Mouse (Mus musculus): Measurements from ENCODE around the gene S1pr2.
"Not testable (repeated sequence)": the region's sequence is repeated elsewhere in the genome, so short reads cannot be mapped to it uniquely, and the experiment has no call there.

S1pr2 gene

GRCm38 (mm10) chr9:21000811-21001210, 24.2 kb upstream of the S1pr2 start:
- no peak for DNase-seq (ENCODE audit: low read depth, low spot score)

- not testable (repeated sequence) for DNase-seq (ENCODE audit: low read depth, low spot score)
Observed at GRCm38 (mm10) chr9:20998337-20998736, 21.8 kb upstream of the S1pr2 start.

DNA sequence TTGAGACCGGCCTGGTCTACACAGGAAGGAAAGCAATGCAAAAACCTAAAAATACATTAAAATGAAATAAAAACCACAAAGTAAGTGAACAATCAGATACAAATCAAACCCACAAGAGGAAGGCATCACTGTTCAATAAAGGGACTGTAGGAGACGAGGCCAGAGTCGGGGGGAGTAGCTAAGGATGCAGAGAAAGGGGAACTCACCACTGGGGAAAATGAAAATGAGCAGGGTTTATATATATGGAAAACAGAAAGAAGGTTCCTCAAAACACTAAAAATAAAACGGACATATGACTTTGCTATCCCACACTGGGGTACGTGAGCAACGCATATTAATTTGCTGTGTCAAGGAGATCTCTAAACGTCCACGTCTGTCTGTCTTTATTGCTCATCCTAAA, 20.5 kb upstream of the S1pr2 start:
- DNase-seq (ENCODE audit: low read depth, low spot score): no peak

GRCm38 (mm10) chr9:20995069-20995468, 18.5 kb upstream of the S1pr2 start:
- DNase-seq (ENCODE audit: low read depth, low spot score): no peak

DNA sequence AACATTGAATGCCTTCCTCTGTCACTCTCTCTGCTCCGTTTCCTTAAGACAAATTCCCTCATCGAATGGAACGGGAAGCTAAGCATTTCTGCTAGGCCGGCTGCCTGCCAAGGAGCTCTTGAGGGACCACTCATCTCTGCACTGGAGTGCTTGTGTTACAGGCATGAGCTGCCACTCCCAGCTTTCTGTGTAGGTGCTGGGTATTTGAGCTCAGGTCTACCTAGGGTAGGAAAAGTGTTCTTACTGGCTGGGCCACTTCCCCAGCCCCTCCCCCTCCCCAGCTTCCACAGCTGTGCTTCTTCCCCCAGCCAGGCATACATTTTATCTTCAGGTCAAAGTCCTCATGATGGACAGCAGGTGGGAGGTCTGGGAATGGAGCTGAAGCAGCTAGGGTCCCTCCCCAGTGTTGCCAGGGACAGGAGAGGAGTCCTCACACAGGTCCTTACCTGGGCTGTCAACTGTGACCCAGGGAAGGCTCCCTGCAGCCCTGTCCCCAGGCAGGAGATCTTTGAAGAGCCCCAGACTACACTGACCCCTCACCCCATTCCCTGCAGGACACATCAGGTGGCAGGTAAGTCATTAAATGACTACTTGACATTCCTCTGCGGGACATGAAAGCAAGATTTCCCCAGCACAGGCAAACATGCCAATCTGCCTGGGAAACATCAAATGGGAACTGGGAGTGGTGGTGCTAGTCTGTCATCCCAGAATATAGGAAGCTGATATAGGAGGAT, 16.8 kb upstream of the S1pr2 start:
- DNase-seq (ENCODE audit: low read depth, low spot score): no peak

- no peak for DNase-seq (ENCODE audit: low read depth, low spot score)
Observed at GRCm38 (mm10) chr9:20991587-20991986, 15.0 kb upstream of the S1pr2 start.

- no peak for DNase-seq (ENCODE audit: low read depth, low spot score)
Observed at GRCm38 (mm10) chr9:20990861-20991260, 14.3 kb upstream of the S1pr2 start.

- DNase-seq (ENCODE audit: low read depth, low spot score): no peak
Observed at GRCm38 (mm10) chr9:20987953-20988352, 11.4 kb upstream of the S1pr2 start.

GRCm38 (mm10) chr9:20986952-20987686, 10.5 kb upstream of the S1pr2 start:
- DNase-seq (ENCODE audit: low read depth, low spot score): no peak

DNA sequence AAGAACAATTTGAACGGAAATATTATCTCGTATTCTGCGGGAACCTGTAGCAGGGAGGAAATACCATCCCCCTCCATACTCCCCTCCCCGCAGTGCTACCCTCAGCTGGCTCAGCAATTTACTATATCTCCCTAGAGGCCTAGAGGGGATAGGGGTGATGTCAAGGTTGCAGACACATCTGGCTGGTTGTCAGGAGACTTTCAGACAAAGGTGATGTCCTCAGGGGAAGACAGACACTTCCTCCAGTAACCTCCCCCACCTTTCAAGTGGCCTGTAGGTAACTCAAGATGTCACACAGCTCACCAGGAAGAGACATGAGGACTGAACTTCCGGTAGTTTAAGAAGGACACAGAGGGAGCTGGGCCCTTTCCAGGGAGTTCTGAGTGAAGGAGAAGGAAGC, 6.6 kb upstream of the S1pr2 start:
- no peak for DNase-seq (ENCODE audit: low read depth, low spot score)

- DNase-seq (ENCODE audit: low read depth, low spot score): no peak
Observed at GRCm38 (mm10) chr9:20982171-20982570, 5.6 kb upstream of the S1pr2 start.

GRCm38 (mm10) chr9:20979769-20980168, 3.2 kb upstream of the S1pr2 start:
- DNase-seq (ENCODE audit: low read depth, low spot score): no peak

DNA sequence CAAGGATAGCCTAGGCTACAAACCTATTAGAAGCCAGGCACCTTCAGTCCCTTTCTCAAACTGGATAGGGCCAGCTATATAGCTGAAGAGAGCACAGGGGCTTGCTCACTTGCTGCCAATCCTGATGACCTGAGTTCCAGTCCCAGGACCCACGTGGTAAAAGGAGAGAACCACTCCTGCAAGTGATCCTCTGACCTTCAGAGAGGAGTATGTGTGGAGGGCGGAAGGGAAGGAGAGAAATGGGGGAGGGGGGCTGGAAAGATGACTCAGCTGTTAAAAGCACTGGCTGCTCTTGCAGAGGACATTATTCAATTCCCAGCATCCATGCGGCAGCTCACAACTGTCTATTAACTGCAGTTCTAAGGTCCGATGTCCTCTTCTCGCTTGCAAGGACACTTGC, 2.6 kb upstream of the S1pr2 start:
- no peak for DNase-seq (ENCODE audit: low read depth, low spot score)

DNA sequence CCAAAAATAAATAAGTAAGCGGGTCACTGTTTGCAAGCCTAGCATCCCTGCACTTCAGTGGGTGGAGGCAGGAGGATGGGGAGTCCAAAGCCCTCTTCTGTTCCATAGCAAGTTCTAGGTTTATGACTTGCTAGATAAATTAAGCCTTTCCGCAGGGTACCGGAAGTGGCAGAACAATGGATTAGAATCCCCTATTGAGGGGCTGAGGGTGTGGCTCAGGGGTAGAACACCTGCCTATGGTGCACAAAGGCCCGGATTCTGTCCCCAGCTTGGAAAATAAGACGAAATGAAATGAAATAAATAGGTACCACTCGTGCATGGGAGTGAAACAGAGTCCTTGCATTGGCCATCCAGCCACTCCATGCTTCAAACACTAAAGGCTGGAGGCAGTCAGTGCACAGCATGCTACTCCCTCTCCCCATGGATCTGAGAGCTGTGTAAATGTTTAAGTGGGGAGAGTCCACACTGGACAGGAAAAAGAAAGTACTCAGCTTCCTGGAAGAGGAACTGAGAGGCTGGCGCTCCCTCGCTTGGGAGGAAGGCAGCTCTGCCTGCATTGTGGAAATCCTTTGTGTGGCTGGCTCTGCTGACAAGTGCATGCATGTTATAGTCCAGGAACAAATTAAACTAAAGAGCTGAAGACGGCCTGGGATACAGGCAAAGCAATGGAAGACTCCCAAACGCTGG, 2.0 kb upstream of the S1pr2 start:
- no peak for DNase-seq (ENCODE audit: low read depth, low spot score)

DNA sequence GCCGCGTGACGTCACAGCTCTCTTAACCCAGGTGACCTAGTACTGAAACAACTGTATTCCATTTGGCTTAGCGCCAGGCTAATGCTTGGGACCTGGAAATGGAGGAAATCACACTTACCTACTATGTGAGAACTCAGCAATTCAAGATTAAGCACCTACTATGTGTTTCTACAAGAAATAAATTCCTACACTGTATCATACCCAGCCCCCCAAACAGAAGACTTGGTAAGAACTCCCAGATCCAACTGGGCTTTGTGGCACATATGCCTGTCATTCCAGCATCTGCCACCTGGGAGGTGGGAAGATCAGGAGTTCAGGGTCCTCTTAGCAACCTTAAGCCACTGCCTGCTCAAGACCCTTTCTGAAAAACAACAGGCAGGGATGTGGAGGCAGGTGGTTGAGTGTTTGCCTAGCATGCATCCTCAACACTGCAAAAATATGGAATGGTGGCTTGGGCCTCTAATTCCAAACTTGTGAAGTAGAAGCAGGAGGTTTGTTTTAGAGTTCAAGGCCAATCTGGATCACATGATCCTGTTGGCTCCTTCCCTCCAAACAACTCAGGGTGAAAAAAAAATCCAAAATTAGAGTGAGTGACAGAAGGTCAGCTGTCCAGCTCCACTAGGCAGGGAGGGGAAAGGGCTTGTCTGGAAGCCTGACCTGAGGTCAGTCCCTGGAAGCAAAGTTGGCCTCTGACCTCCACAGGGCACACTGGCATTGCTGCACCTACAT, 544 bp upstream of the S1pr2 start:
- no peak for DNase-seq (ENCODE audit: low read depth, low spot score)

DNA sequence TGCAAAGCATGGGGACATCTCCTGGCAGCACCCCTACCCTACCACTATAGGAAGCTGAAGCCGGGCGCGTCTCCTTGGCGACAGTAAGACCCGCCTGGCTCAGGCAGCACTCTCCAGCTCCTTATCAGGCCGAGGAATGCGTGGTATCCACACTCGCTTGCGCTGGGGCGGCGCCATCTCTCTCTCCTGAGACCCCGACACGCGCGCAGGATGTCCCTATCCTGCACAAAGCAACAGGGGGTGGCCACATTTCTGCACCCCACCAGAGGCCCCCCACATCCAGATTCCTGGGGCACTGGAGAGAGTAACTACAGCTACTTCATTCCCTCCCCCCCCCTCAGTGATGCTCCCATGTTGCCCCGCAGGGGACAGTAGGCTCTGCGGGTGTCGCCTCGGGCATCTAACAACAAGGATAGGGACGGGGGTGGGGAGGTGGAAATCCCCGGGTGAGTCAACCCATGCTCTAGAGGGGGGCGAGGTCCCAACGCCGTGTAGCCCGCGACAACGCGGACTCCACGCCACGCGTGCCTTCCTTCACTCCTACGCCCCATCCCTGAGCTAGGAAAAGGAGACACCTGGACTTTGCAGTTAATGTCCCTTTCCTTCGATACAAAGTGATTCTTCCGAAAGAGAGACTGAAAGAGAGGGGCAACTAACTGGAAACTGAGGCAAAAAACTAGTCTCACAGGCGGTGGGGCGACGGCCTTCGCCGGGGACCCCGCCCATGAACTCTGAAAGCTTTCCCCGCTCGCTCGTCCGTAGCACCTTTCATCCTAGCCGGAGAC, 958 bp downstream of the S1pr2 start:
- no peak for DNase-seq (ENCODE audit: low read depth, low spot score)

DNA sequence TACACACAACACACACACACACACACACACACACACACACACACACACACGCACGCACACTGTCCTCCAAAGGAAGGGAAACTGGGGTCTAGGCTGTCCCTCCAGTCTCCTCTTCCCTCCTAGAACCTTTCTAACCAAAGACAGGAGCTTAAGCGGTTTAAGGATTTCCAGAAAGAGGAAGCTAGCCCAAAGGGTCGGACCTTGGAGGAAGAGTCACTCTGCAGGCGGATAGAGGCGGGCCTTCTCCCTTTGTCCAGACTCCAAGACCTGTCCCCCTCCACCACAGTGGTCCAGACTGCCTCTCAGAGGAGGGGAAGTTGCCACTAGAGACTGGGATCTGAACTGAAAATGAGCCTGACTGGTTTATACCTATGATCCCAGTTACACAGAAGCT, 2.9 kb downstream of the S1pr2 start:
- DNase-seq (ENCODE audit: low read depth, low spot score): no peak

GRCm38 (mm10) chr9:20973001-20973681, 3.4 kb downstream of the S1pr2 start:
- no peak for DNase-seq (ENCODE audit: low read depth, low spot score)

DNA sequence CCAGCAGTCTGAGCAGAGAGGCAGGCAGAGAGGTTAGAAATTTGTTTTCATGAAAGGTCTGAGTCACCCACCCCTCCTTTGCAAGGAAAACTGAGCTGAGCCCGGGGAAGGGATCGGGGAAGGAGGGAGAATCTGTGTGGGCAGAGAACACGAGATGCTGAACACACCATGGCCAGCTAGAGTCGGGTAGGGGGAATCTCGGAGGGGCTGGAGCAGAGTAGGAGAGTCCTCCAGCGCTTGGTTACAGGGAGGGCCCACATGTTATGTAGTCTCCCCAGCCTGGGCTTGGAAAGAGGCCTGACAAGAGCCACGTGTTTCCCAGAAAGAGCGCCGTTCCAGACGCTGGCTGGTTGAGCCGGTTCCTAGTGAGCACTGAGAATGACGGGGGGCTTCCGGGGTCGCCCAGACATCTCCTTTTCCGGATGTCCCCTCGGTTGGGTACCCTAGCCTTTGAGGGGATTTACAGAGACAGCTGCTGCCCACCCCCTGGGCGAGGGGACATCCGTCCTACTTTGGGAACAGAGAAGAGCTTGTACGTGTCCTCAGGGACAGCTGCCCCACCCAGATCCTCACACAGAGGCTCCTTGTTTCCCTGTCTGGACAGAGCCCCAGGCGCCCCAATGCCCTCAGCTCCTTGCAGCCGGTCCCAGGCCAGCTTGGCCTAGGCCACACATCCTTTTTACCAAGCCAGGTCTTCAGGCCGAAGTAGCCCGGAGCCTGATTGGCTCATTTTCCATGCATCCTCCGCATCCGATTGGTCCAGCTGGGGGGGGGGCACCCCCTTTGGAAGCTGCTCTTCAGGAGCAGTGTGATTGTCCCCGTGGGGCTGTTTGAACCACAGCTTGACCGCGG, 4.2 kb downstream of the S1pr2 start:
- DNase-seq (ENCODE audit: low read depth, low spot score): no peak

DNA sequence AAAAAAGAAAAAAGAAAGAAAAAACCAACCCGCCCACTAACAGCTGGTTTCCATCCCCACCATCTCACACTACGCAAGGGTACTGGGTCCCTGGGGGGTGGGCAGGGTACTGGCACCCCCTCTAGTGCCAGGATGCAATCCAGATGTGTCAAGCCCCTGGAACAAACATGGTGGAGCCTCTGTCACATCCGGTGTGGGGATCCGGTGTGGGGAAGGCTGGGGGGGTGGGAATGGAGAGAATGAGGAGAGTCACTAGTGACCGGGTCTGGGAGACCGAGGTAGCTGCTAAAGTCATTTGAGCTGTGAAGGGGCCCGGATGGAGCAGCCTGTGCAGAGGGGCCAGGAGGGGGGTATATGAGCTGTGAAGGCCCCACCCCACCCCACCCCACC, 4.8 kb downstream of the S1pr2 start:
- DNase-seq (ENCODE audit: low read depth, low spot score): no peak

Data from brain, embryonic 18.5 days (tissue).